Mouse (Mus musculus): ENCODE data around the gene Ripor2.

DNA sequence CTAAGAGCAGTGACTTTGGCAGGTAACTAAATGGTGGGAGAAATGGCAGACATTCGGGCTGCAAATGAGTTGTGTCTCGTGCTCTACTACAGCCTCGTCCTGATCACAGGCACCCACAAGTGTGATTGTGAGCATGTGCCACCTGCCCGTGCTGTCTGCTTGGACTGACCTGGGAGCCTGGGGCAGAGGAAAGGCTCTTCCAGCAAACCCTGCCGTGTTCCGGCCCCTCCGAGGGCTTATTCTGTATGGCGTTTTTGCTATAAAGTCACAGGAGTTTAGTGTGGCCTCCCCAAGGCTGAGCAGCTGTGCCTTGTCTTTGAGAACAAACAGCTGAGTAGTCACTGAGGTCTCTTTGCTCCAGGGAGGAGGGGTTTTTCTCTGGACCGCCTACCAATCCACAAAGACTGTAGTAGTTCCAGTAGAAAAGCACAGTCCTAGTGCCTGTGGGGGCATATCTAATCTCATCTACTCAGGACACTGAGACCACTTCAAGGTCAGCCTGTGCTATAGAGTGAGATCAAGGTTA is 132.4 kb downstream of the Ripor2 start:
- no peak for TF ChIP-seq EP300 (IDR thresholded peaks at IDR 0.05; ENCODE audit: low read length)
- no peak for TF ChIP-seq ZC3H11A (IDR thresholded peaks at IDR 0.05; ENCODE audit: low read depth, low read length)
- no peak for TF ChIP-seq CTCF (conservative IDR thresholded peaks at IDR 0.05 in 1 of 2, IDR thresholded peaks at IDR 0.05 in 1 of 2; ENCODE audit: low read depth in 2 of 2, low read length in 2 of 2)
- no peak for TF ChIP-seq MYC (IDR thresholded peaks at IDR 0.05; ENCODE audit: low read depth, low read length)
- no peak for TF ChIP-seq MAZ (IDR thresholded peaks at IDR 0.05; ENCODE audit: low read depth, low read length)
- TF ChIP-seq SIN3A (IDR thresholded peaks at IDR 0.05; ENCODE audit: low read length) = no peak
- TF ChIP-seq POLR2A (IDR thresholded peaks at IDR 0.05; ENCODE audit: low read depth, low read length) = no peak
- TF ChIP-seq CHD2 (IDR thresholded peaks at IDR 0.05; ENCODE audit: low read length) = no peak
- no peak for TF ChIP-seq POLR2AphosphoS2 (IDR thresholded peaks at IDR 0.05; ENCODE audit: low read depth, low read length)
- TF ChIP-seq MAX (IDR thresholded peaks at IDR 0.05; ENCODE audit: low read length) = no peak
